9 mouse cellular contexts compared by ENCODE assay signal in the genomic region with DNA sequence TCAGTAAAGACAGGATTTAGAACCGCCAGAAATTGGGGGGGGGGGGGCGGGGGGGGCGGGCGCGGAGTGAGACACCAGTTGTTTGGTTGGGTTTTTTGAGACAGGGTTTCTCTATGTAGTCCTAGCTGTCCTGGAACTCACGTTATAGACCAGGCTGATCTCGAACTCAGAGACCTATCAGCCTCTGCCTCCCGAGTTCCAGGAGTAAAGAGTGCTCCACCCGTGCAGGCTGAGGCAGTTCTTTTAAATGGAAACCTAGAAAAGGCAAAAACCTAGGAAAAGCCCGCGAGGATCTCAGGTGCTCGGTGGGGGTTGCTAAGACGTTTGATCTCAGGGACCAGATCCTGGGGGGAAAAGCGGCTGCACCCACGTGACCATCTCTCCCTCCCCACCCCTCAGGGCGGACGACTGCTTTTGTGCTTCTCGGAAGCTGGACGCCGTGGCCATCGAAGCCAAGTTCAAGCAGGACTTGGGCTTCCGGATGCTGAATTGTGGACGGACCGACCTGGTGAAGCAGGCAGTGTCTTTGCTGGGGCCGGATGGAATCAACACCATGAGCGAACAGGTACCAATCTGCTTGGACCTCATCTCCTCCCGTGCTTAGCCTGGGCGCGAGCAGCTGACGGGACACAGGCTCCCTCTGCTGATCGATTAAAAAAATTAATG.
A peak's percentile ranks its signal among the peaks of the same experiment; 100 is the strongest.
DNase-seq lines count a peak whose midpoint lies in the region; ATAC-seq lines count a peak whose summit lies in the region.
"Had no signal": no experiment of that assay in that cellular context is flagged by ENCODE, and none has a peak within 500 bp of the region (broad histone marks: within the 10 kb centered on the region; RNA-seq: fewer than 3 reads in every experiment).

No protein-coding gene starts in this region.

- H3K4me3 ChIP-seq in brown adipose tissue, adult 24 weeks (ENCODE audit: insufficient read depth, low read depth, low read length): peak overlapping the region; percentile 46
- H3K4me3 ChIP-seq in forebrain, embryonic 13.5 days: peak overlapping the region; percentile 45
- peak overlapping the region; percentile 40 for H3K4me3 ChIP-seq in liver, embryonic 16.5 days (ENCODE audit: low read depth, low read length)
- H3K4me3 ChIP-seq in neural tube, embryonic 13.5 days: peak overlapping the region; percentile 42

- no peaks in the 10 kb centered on the region for H3K9me3 ChIP-seq in forebrain, embryonic 13.5 days (replicated peaks)
- no peaks in the 10 kb centered on the region for H3K9me3 ChIP-seq in liver, embryonic 16.5 days (replicated peaks; ENCODE audit: control insufficient read depth, low read length)
- H3K9me3 ChIP-seq in neural tube, embryonic 13.5 days: no peaks in the 10 kb centered on the region

- no peaks in the 10 kb centered on the region for H3K36me3 ChIP-seq in forebrain, embryonic 13.5 days (ENCODE audit: poor library complexity, severe bottlenecking)
- no peaks in the 10 kb centered on the region for H3K36me3 ChIP-seq in liver, embryonic 16.5 days (ENCODE audit: control insufficient read depth, insufficient read depth)
- H3K36me3 ChIP-seq in neural tube, embryonic 13.5 days: no peaks in the 10 kb centered on the region

- 3% methylated on average over 31 of the region's 31 CpGs for WGBS in forebrain, embryonic 13.5 days
- WGBS in liver, embryonic 16.5 days (ENCODE audit: insufficient replicate concordance): 4% methylated on average over 31 of the region's 31 CpGs
- 6% methylated on average over 31 of the region's 31 CpGs for WGBS in neural tube, embryonic 13.5 days

- no peak overlapping the region for H3K27ac ChIP-seq in brown adipose tissue, adult 24 weeks (replicated peaks; ENCODE audit: low read depth, low read length)
- no peak overlapping the region for H3K27ac ChIP-seq in forebrain, embryonic 13.5 days
- H3K27ac ChIP-seq in liver, embryonic 16.5 days (ENCODE audit: low read length): no peak overlapping the region
- H3K27ac ChIP-seq in neural tube, embryonic 13.5 days (replicated peaks): no peak overlapping the region

- H3K9ac ChIP-seq in forebrain, embryonic 13.5 days: peak overlapping the region; percentile 56
- H3K9ac ChIP-seq in liver, embryonic 16.5 days (ENCODE audit: low read depth, low read length): no peak overlapping the region
- peak overlapping the region; percentile 65 for H3K9ac ChIP-seq in neural tube, embryonic 13.5 days

- ATAC-seq in forebrain, embryonic 13.5 days: peak; percentile 92
- no peak for ATAC-seq in liver, embryonic 16.5 days (ENCODE audit: low read depth)
- ATAC-seq in neural tube, embryonic 13.5 days (ENCODE audit: low read depth): peak; percentile 89
- ATAC-seq: Patski had no signal

- no peaks in the 10 kb centered on the region for H3K27me3 ChIP-seq in forebrain, embryonic 13.5 days
- no peaks in the 10 kb centered on the region for H3K27me3 ChIP-seq in liver, embryonic 16.5 days (ENCODE audit: control insufficient read depth, insufficient read depth, low read depth, low read length)
- no peaks in the 10 kb centered on the region; the same call in 1 of the 2 replicates for H3K27me3 ChIP-seq in neural tube, embryonic 13.5 days
- H3K27me3 ChIP-seq: Patski had no signal

- H3K4me2 ChIP-seq in forebrain, embryonic 13.5 days: peak overlapping the region; percentile 71
- peak overlapping the region; percentile 61 for H3K4me2 ChIP-seq in liver, embryonic 16.5 days (ENCODE audit: low read depth, low read length)
- H3K4me2 ChIP-seq in neural tube, embryonic 13.5 days: peak overlapping the region; percentile 66

- H3K4me1 ChIP-seq in brown adipose tissue, adult 24 weeks (ENCODE audit: control insufficient read depth, insufficient read depth, insufficient read length, low read length): no peaks in the 10 kb centered on the region
- H3K4me1 ChIP-seq in forebrain, embryonic 13.5 days: peaks cover 3% of the 10 kb centered on the region; the same call in 1 of the 2 replicates
- no peaks in the 10 kb centered on the region; the same call in 1 of the 2 replicates for H3K4me1 ChIP-seq in liver, embryonic 16.5 days (ENCODE audit: control insufficient read depth, low read depth, low read length)
- H3K4me1 ChIP-seq in neural tube, embryonic 13.5 days (replicated peaks): peaks cover 8% of the 10 kb centered on the region

- DNase-seq in CD4-positive, CD25-positive, alpha-beta regulatory T cell, adult 2 months (ENCODE audit: low read depth, low spot score): peak; percentile 74
- DNase-seq in heart, postnatal 4 days: peak; percentile 38
- DNase-seq in layer of hippocampus, adult 18-20 months (ENCODE audit: low spot score in 2 of 2): peak; percentile 35 to 70
- peak; percentile 3 for DNase-seq in thymus, postnatal 0 days (ENCODE audit: low spot score)

Comparison
In these comparisons a context has a peak if more than half of its experiments do, and no peak if none do; other contexts are left out.
1. DNase-seq: peak in every context shown above with its lines; median percentile 74 in CD4-positive, CD25-positive, alpha-beta regulatory T cell, adult 2 months; 52 in layer of hippocampus, adult 18-20 months; 38 in heart, postnatal 4 days; 3 in thymus, postnatal 0 days.